Mouse (Mus musculus): ENCODE measurements around the gene Snf8. TPM values are rescaled to one million over a fixed set of nuclear protein-coding genes. Genes with fewer than 3 reads are reported as not detected.
A peak's percentile ranks its signal among the peaks of the same experiment; 100 is the strongest.

Gene Snf8
- polyA plus RNA-seq, 1 experiment from 2014 or later, result 45.3 TPM

GRCm38 (mm10) chr11:96074351-96075176 lies 39.9 kb downstream of the Snf8 start:
- H3K4me1 ChIP-seq (ENCODE audit: control insufficient read depth, insufficient read depth, low read length), result peaks cover 14% of the 10 kb centered on the region
- no peaks in the 10 kb centered on the region for H3K9me3 ChIP-seq (ENCODE audit: control insufficient read depth, low read length)
- WGBS, result 29% methylated on average over 17 of the region's 17 CpGs
- peak overlapping the region; percentile 66 for H3K9ac ChIP-seq (replicated peaks; ENCODE audit: low read length)
- ATAC-seq (ENCODE audit: low FRiP score, low TSS enrichment), result no peak
- no peaks in the 10 kb centered on the region for H3K27me3 ChIP-seq (ENCODE audit: control insufficient read depth, insufficient read depth, low read length)
- peaks cover 23% of the 10 kb centered on the region for H3K36me3 ChIP-seq (ENCODE audit: control insufficient read depth, insufficient read depth, low read length)
- peak overlapping the region; percentile 73 for H3K27ac ChIP-seq (replicated peaks; ENCODE audit: low read depth, low read length)
- no peak for DNase-seq
- peak overlapping the region; percentile 73 for H3K4me3 ChIP-seq (replicated peaks; ENCODE audit: low read depth, low read length)
- H3K4me2 ChIP-seq (ENCODE audit: low read length), result peak overlapping the region; percentile 79

GRCm38 (mm10) chr11:96075177-96075508 lies 40.5 kb downstream of the Snf8 start:
- Histone ChIP-seq H3K9me3 (ENCODE audit: control insufficient read depth, low read length) (no peaks in the 10 kb centered on the region), H3K9ac (replicated peaks; ENCODE audit: low read length) (peak overlapping the region; percentile 66), H3K4me1 (ENCODE audit: control insufficient read depth, insufficient read depth, low read length) (peaks cover 14% of the 10 kb centered on the region), H3K27ac (replicated peaks; ENCODE audit: low read depth, low read length) (peak overlapping the region; percentile 73), H3K27me3 (ENCODE audit: control insufficient read depth, insufficient read depth, low read length) (no peaks in the 10 kb centered on the region), H3K4me3 (replicated peaks; ENCODE audit: low read depth, low read length) (peak overlapping the region; percentile 73), H3K36me3 (ENCODE audit: control insufficient read depth, insufficient read depth, low read length) (peaks cover 22% of the 10 kb centered on the region), H3K4me2 (ENCODE audit: low read length) (peak overlapping the region; percentile 79)
- no peak; the same call in 1 of the 2 replicates for ATAC-seq (ENCODE audit: low FRiP score, low TSS enrichment)
- DNase-seq, result no peak
- WGBS, result 0% methylated on average over 15 of the region's 15 CpGs

GRCm38 (mm10) chr11:96075509-96076220 lies 41.0 kb downstream of the Snf8 start, which contains the start of gene Atp5g1:
Gene Atp5g1, minus strand, starts transcription at chr11:96075670.
- peaks cover 17% of the 10 kb centered on the region for H3K36me3 ChIP-seq (ENCODE audit: control insufficient read depth, insufficient read depth, low read length)
- peak within 1 kb of the TSS; percentile 79 for H3K4me2 ChIP-seq (ENCODE audit: low read length)
- peak within 1 kb of the TSS; percentile 66 for H3K9ac ChIP-seq (replicated peaks; ENCODE audit: low read length)
- H3K4me3 ChIP-seq (replicated peaks; ENCODE audit: low read depth, low read length), result peak within 1 kb of the TSS; percentile 73
- no peaks in the 10 kb centered on the region for H3K9me3 ChIP-seq (ENCODE audit: control insufficient read depth, low read length)
- DNase-seq (peak; percentile 99), ATAC-seq (ENCODE audit: low FRiP score, low TSS enrichment) (peak; percentile 97)
- H3K27ac ChIP-seq (replicated peaks; ENCODE audit: low read depth, low read length), result peak within 1 kb of the TSS; percentile 75
- peaks cover 14% of the 10 kb centered on the region for H3K4me1 ChIP-seq (ENCODE audit: control insufficient read depth, insufficient read depth, low read length)
- WGBS, result under 1% methylated on average over 37 of the region's 37 CpGs
- no peaks in the 10 kb centered on the region for H3K27me3 ChIP-seq (ENCODE audit: control insufficient read depth, insufficient read depth, low read length)

GRCm38 (mm10) chr11:96076221-96077105 lies 41.8 kb downstream of the Snf8 start:
- no peaks in the 10 kb centered on the region for H3K9me3 ChIP-seq (ENCODE audit: control insufficient read depth, low read length)
- H3K27ac ChIP-seq (replicated peaks; ENCODE audit: low read depth, low read length), result peak overlapping the region; percentile 75
- 0 out of 2 replicates have a peak overlapping the region, but pooled peaks have one; percentile 44 for H3K9ac ChIP-seq (replicated peaks; ENCODE audit: low read length)
- H3K27me3 ChIP-seq (ENCODE audit: control insufficient read depth, insufficient read depth, low read length), result no peaks in the 10 kb centered on the region
- peak overlapping the region; percentile 54 for H3K4me2 ChIP-seq (ENCODE audit: low read length)
- WGBS, result 71% methylated on average over 13 of the region's 13 CpGs
- DNase-seq (no peak), ATAC-seq (ENCODE audit: low FRiP score, low TSS enrichment) (no peak)
- H3K4me1 ChIP-seq (ENCODE audit: control insufficient read depth, insufficient read depth, low read length), result peaks cover 14% of the 10 kb centered on the region
- peaks cover 9% of the 10 kb centered on the region for H3K36me3 ChIP-seq (ENCODE audit: control insufficient read depth, insufficient read depth, low read length)
- H3K4me3 ChIP-seq (replicated peaks; ENCODE audit: low read depth, low read length), result peak overlapping the region; percentile 29

- Histone ChIP-seq H3K9me3 (ENCODE audit: control insufficient read depth, low read length) (no peaks in the 10 kb centered on the region), H3K27me3 (ENCODE audit: control insufficient read depth, insufficient read depth, low read length) (no peaks in the 10 kb centered on the region), H3K4me1 (ENCODE audit: control insufficient read depth, insufficient read depth, low read length) (no peaks in the 10 kb centered on the region), H3K4me2 (ENCODE audit: low read length) (no peak overlapping the region), H3K36me3 (ENCODE audit: control insufficient read depth, insufficient read depth, low read length) (no peaks in the 10 kb centered on the region), H3K4me3 (replicated peaks; ENCODE audit: low read depth, low read length) (no peak overlapping the region), H3K9ac (replicated peaks; ENCODE audit: low read length) (no peak overlapping the region), H3K27ac (replicated peaks; ENCODE audit: low read depth, low read length) (no peak overlapping the region)
- ATAC-seq (ENCODE audit: low FRiP score, low TSS enrichment), result no peak
- no peak for DNase-seq
- 82% methylated on average over 5 of the region's 5 CpGs for WGBS
Observed at GRCm38 (mm10) chr11:96080736-96081135, 46.1 kb downstream of the Snf8 start.

- 76% methylated on average over 3 of the region's 3 CpGs for WGBS
- DNase-seq, result no peak
- Histone ChIP-seq H3K36me3 (ENCODE audit: control insufficient read depth, insufficient read depth, low read length) (no peaks in the 10 kb centered on the region), H3K4me1 (ENCODE audit: control insufficient read depth, insufficient read depth, low read length) (no peaks in the 10 kb centered on the region), H3K9me3 (ENCODE audit: control insufficient read depth, low read length) (no peaks in the 10 kb centered on the region; the same call in 1 of the 2 replicates), H3K4me2 (ENCODE audit: low read length) (no peak overlapping the region), H3K27ac (replicated peaks; ENCODE audit: low read depth, low read length) (no peak overlapping the region), H3K27me3 (ENCODE audit: control insufficient read depth, insufficient read depth, low read length) (no peaks in the 10 kb centered on the region), H3K9ac (replicated peaks; ENCODE audit: low read length) (no peak overlapping the region), H3K4me3 (replicated peaks; ENCODE audit: low read depth, low read length) (no peak overlapping the region)
- no peak for ATAC-seq (ENCODE audit: low FRiP score, low TSS enrichment)
Observed at GRCm38 (mm10) chr11:96082682-96083081, 48.0 kb downstream of the Snf8 start.

GRCm38 (mm10) chr11:96087981-96088380 lies 53.3 kb downstream of the Snf8 start:
- no peak for ATAC-seq (ENCODE audit: low FRiP score, low TSS enrichment)
- H3K36me3 ChIP-seq (ENCODE audit: control insufficient read depth, insufficient read depth, low read length), result no peaks in the 10 kb centered on the region
- no peaks in the 10 kb centered on the region; the same call in 1 of the 2 replicates for H3K9me3 ChIP-seq (ENCODE audit: control insufficient read depth, low read length)
- no peak overlapping the region for H3K27ac ChIP-seq (replicated peaks; ENCODE audit: low read depth, low read length)
- 89% methylated on average over 6 of the region's 6 CpGs for WGBS
- H3K27me3 ChIP-seq (ENCODE audit: control insufficient read depth, insufficient read depth, low read length), result no peaks in the 10 kb centered on the region
- no peaks in the 10 kb centered on the region for H3K4me1 ChIP-seq (ENCODE audit: control insufficient read depth, insufficient read depth, low read length)
- H3K9ac ChIP-seq (replicated peaks; ENCODE audit: low read length), result no peak overlapping the region
- no peak for DNase-seq
- no peak overlapping the region for H3K4me3 ChIP-seq (replicated peaks; ENCODE audit: low read depth, low read length)
- H3K4me2 ChIP-seq (ENCODE audit: low read length), result no peak overlapping the region

- Histone ChIP-seq H3K9me3 (ENCODE audit: control insufficient read depth, low read length) (no peaks in the 10 kb centered on the region; the same call in 1 of the 2 replicates), H3K4me3 (replicated peaks; ENCODE audit: low read depth, low read length) (no peak overlapping the region), H3K27me3 (ENCODE audit: control insufficient read depth, insufficient read depth, low read length) (no peaks in the 10 kb centered on the region), H3K9ac (replicated peaks; ENCODE audit: low read length) (no peak overlapping the region), H3K36me3 (ENCODE audit: control insufficient read depth, insufficient read depth, low read length) (no peaks in the 10 kb centered on the region), H3K27ac (replicated peaks; ENCODE audit: low read depth, low read length) (no peak overlapping the region), H3K4me1 (ENCODE audit: control insufficient read depth, insufficient read depth, low read length) (no peaks in the 10 kb centered on the region), H3K4me2 (ENCODE audit: low read length) (no peak overlapping the region)
- ATAC-seq (ENCODE audit: low FRiP score, low TSS enrichment), result no peak
- peak; percentile 51 for DNase-seq
- WGBS, result 69% methylated on average over 2 of the region's 2 CpGs
Observed at GRCm38 (mm10) chr11:96091073-96091472, 56.4 kb downstream of the Snf8 start.
